Mouse (Mus musculus) layer of hippocampus, postnatal 36 days (tissue): Measurements from ENCODE around the gene Lhx5. TPM values are rescaled to one million over a fixed set of nuclear protein-coding genes. Genes with fewer than 3 reads are reported as not detected.
A peak's percentile ranks its signal among the peaks of the same experiment; 100 is the strongest.

ENCODE experiments used
- DNase-seq, 2 experiments: peaks; one replicate each; pipeline ENCODE4 v3.0.0; 2022
- total RNA-seq, 2 experiments: library from RNA; stranded (reverse); gene quantifications; 2 replicates each; pipeline ENCODE4 v1.2.3; 2021

The Lhx5 gene
- total RNA-seq, 2 experiments from 2014 or later = 0.13 TPM; not detected in 1

DNA sequence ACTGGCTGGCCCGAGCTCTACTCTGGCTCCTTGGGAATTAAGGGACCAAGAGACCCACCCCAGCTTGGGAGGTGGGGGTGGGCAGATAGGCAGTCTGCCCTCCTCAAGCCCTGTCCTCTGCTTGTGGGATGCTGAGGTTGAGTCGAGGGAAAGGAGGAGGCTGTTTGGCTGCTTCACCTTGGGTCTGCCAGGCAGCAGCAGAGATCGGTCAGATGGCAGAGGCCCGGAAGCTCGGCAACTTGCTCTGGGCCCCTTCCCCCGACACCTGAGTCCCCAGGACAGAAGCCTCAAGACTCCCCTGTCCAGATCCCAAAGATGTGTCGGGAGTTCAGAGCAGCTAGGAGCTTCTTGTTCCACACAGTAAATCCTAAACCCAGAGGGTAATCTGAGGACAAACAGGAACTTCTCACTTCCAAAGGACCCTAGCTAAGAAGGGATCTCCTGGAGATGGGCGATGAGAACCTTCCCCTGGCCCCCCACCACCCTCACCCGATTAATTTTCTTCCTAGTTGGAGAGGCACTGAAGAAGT lies 1.1 kb downstream of the Lhx5 start:
- DNase-seq = no peak

DNA sequence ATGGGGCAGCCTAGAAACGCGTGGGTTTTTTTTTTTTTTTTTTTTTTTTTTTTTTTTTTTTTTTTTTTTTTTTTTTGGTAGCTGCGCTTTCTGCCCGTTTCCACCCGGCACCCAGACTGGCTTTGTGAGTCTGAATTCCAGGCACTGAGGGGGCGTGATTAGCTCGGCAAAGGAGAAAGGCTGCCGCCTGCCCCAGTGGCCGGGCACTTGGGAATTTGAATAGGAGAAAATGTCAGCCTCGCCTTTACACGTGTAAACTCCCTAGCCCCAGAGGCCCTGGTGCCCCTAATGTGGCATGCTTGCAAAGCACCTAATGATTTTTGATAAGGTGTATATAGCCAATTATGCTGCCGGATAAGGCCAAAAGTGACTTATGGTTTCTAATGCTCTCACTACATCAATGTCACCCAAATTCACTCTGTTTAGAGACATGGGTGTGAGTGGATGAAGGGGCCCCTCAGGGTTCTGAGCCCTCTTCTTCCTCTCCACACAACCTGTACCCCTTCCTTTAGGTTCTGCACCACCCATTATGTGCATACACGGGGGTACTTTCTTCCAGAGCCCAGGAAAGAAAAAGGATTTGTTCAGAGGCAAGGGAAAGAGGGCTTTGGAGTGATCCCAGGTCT lies 1.7 kb downstream of the Lhx5 start:
- no peak for DNase-seq

DNA sequence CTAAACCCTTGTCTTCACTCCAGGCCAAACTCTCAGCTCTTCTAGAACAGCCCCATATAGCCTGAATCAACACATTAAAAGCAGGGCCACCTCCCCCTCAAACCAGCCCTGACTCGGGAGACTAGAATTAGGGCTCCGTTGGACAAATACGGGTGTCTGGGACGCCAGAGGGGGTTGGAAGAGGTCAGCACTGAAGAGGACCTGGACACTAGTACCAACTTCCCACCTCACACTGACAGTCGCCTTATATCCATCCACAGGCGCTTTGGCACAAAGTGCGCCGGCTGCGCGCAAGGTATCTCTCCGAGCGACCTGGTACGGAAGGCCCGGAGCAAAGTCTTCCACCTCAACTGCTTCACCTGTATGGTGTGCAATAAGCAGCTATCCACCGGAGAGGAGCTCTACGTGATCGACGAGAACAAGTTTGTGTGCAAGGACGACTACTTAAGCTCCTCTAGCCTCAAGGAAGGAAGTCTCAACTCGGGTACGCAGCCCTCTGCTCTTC lies 2.8 kb downstream of the Lhx5 start:
- DNase-seq = no peak

DNA sequence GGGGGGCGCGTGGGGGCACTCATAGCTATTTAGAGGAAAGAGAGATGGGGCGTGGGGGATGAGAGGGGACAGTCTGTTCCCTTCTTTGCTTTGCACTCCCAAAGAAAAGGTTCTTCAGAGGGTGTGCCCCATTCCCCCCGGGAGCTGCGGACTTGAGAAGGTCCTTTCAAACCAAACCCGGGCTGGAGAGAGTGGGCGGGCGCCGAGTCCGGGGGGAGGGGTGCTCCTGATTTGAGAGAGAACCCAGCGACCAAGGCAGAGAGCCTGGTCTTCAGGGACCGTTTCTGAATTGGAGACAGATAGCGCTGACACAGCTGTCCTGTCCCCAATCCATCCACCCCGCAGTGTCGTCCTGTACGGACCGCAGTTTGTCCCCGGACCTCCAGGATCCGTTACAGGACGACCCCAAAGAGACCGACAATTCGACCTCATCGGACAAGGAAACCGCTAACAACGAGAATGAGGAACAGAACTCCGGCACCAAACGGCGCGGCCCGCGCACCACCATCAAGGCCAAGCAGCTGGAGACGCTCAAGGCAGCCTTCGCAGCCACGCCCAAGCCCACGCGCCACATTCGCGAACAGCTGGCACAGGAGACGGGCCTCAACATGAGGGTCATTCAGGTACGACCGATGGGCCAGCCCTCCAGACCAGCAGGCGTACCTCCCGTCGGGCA lies 3.6 kb downstream of the Lhx5 start:
- no peak for DNase-seq

DNA sequence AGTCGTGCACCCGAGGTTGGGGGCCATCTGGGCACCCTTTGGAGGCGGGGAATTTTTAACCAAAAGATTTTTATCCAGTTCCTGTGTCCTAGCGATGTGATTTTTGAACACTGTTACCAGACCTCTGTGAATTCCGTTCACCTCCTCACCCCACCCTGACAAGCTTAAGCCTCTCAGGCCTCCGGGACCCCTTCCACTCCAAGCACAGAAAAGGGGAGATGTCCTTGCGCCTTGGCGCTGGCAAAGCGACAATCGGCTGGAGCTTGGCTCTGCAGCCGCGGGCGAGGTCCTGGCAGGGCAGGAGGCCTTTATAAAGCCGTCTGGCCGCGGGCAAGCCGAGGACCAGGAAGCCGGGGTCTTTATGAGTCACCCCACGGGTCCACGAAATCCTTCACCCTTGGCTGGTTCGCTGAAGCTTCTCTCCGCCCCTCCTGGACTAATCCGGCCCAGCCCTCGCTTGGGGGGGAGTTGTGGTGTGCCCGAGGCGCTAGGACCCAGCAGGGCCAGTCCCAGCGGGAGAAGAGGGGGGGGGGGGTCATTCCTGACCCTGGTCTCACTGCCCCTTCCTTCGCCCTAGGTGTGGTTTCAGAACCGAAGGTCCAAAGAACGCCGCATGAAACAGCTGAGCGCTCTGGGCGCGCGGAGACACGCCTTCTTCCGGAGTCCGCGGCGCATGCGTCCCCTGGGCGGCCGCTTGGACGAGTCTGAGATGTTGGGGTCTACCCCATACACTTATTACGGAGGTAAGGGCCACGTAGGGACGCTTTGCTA lies 4.4 kb downstream of the Lhx5 start:
- no peak for DNase-seq

DNA sequence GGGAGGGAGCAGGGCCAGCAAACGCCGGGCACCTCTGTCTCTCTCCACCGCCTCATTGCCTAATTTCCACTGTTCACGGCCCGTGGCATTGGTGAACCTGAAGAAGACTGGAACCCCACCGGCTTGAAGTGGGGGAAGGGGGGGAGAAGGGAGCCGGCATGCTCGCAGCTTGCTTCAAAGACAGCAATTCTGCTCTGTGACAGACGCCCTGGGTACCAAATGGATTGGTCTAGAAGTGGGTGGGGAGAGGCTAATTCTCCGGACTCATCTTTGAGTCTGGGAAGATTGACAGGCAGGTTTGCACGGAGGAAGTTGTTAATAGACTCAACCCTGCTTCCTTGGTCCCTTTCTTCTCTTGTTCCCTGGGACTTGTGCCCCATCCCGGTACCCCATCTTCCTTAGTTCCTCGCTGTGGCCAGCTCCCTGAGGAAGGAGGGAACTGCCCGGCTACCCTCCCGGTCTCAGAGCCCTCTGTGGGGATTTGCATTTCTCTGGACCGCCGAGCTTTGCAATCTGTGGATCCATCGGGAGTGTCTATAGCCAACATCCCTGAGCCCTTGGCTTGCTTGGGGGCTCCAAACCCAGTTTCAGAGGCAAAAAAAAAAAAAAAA lies 5.5 kb downstream of the Lhx5 start:
- DNase-seq = no peak

DNA sequence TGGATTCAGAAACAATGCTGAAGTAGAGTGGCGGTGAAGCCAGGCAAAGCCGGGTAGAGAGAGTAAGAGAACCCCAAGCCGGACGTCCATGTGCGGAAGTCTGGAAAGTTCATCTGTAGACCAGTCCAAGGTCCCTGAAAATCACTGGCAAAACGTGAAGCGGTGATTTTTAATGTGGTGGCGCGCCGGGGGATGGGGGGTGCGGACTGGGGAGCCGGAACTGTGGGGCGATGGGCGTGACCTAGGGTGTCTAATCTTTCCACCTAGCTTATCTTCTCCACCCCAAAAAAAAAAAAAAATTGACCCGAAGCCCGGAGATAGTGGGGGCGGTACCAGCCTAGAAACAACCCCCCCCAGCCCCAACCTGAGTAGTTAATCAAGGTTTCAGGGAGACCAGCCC lies 6.0 kb downstream of the Lhx5 start:
- DNase-seq = no peak

DNA sequence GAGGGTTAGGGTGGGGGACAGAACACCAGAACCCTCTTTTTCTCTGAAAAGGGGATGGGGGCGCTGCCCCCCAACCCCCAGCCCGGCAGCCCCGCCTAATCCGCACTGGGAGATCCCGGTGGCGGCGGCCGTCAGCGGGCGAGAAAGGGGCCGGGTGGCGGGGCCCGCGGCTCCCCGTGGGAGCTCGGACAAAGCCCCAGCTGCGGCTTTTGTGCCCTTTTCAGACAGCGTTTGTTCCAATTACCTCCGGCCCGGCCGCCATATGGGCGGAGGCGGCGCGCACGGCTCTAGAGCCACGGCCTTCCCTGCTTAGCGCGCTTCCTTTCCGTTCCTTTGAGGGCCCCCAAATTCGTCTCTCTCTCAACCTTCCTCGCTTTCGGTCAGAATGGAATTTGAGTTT lies 6.5 kb downstream of the Lhx5 start:
- no peak for DNase-seq

DNA sequence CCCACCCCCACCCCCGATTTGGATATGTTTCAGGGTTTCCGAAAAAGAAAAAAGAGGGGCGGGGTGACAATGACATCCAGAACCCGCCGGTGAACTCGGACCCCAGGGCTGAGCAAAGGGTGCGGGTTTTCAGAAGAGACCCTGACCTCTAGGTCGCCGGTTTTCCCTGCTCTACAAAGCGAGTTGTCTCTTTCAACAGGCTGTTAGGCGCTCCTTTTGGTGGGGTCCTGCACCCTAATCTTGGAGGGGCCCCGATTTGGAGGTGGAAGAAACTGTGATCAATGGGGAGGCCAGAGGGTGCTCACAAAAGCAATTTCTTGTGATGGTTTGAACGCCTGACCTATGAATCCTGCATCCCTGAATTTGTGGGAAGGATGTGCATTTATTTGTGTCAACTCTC lies 7.0 kb downstream of the Lhx5 start:
- DNase-seq = no peak

DNA sequence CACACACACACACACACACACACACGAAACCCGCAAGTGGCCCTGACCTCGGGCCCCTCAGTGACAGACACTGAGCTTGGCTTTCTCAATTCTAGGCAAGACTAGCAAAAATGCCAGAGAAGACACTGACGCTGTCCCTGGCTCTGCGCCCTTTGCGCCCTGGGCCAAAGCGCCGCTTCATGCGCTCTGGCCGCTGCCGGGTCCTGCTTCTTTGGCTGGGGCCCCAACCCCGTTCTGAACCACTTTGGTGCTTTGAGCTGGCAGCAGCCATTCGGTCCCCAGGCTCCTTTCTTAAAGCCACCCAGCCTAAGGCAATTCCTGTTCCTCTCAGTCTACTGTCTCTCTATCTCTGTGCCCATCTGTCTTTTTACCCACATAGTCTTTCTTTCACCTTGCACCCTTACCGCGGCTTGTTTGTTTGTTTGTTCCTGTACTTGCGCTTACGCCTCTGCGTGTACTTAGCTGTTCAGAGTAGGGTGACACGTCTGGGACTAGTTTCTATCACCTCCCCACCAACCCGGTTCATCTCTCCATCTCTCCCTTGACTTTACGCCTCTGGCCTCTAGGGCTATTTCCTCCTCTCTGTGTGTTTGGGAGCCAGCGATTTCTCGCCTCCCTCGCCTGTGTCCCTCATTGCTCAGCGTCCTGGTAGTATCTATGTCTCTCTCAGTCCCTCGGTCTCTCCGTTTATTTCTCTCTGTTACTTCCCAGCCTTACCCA lies 7.7 kb downstream of the Lhx5 start:
- no peak for DNase-seq

DNA sequence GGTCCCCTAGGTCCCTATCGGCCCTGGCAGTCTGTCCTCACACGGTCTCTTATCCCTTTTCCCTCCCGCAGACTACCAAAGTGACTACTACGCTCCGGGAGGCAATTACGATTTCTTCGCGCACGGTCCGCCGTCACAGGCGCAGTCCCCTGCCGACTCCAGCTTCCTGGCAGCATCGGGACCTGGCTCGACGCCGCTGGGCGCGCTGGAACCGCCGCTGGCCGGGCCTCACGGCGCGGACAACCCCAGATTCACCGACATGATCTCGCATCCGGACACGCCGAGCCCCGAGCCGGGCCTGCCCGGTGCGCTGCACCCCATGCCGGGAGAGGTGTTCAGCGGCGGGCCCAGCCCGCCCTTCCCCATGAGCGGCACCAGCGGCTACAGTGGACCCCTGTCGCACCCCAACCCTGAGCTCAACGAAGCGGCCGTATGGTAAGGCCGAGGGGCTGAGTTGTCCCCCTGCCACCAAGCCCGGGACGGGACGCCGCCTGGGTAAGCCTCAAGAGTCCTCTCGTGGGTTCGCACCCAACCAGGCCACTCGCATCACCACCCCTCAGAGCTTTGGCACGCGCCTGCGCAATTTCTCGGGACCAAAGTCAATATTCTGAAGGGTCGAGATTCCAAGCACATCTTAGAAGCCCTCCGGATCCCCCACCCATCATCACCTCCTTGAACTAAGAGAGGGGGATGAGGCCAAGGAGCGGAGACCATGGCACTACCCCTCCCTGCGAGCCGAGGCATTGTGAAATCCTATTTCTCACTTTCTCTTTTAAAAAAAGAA lies 8.6 kb downstream of the Lhx5 start:
- DNase-seq = no peak

DNA sequence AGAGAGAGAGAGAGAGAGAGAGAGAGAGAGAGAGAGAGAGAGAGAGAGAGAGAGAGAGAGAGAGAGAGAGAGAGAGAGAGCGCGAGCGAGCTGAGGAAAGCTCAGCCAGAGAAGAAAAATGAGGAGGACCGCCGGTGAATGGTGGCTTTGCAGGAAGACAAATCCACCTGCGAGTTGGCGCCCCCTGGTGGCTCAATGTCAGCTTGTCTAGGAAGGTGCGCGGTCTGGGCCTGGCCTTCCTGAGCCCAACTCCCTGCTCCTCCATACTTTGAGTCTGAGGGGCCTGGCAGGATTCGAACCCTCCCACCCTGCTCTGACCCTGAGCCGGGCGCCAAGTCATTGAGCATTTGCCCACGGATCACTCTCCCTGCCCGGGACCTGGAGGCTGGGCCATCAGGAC lies 9.2 kb downstream of the Lhx5 start:
- DNase-seq = peak; percentile 74 to 79

DNA sequence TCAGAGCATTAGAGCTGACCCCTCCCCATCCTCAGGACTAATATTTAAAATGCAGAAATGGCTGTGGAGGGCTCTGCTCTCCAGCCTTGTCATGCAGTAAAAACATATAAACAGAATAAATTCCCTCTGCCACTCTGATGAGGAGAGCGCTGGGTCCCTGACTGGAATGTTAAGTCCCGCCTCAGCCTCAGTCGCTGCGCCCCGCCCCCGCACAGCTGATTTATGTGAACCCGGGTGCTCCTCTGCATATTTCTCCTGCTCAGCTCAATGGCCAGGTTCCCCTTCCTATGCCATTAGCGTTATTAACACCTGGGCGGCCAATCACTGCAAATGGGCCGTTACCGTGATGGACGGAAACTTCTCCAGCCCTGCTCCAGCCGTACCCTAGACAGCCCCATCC lies 15.8 kb downstream of the Lhx5 start:
- DNase-seq = no peak

DNA sequence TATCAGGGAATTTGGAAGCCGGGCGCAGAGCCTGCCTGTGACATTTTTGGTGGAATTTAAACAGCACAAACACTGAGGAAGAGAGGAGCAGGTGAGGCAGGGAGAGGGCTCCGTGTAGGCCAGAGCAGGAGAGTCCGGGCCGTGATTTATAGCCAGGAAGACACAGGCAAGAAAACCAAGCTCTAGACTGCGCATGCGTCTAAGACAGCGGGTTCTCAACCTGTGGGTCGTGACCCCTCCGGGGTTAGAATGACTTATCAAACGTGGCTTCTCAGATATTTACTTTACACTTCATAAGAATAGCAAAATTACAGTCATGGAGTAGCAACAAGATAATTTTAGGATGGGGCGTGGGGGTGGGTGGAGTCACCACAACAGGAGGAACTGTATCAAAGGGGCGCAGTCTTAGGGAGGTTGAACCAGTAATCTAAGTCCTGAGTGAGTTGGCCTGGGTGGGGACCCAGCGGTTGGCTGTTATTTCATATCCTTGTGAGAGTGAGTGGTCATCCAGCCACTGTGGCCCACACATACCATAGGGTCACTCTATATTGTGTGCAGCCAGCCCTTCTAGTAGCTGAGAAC lies 23.3 kb downstream of the Lhx5 start:
- no peak for DNase-seq

DNA sequence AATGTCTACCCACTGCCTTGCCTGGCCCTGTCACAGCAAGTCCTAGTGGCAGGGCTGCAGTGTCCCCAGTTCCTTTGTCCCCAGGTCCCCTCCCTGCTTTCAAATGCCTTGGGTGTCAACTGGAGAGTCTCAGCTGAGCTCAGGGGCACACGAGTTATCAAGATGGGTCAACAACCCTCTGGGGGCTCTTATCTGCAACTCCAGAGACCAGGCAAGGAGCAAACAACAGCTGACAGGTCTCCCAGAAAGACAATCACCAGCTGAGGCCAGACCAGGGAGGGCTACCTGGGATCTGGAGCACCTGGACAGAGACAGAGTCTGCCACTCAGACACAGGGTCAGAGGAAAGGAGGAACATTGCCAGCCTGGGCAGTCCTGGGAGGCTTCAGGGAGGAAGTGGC lies 24.8 kb downstream of the Lhx5 start:
- DNase-seq = no peak

DNA sequence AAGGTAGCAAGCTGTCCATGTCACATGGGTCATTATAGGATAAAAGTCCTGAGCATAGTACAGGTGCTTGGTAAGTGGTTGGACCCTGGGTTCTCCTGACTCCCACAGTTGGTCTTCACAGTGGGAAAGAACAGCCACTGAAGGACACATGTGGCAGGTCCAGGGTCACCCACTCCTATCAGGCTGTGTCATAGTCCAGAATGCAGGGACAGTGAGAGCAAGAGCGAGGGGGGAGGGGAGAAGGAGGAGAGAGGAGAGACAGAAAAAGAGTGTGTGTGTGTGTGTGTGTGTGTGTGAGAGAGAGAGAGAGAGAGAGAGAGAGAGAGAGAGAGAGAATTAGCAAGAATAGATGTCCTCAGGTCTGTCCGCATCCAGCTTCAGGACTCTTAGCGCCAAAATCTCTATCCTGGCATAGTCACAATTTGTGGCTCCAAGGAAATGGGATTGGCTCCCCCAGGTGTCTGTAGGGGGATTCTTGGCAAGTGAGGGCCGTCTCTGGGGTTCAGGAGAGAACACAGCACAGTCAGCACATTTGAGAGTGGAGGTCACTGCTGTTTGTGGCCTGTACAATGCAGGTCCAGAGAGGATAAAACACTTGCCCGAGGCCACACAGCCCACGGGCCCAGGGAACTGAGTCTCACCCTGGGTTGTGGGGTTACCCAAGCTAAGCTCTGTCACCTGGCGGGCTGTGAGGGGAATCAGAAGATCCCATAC lies 25.5 kb downstream of the Lhx5 start:
- DNase-seq = no peak

DNA sequence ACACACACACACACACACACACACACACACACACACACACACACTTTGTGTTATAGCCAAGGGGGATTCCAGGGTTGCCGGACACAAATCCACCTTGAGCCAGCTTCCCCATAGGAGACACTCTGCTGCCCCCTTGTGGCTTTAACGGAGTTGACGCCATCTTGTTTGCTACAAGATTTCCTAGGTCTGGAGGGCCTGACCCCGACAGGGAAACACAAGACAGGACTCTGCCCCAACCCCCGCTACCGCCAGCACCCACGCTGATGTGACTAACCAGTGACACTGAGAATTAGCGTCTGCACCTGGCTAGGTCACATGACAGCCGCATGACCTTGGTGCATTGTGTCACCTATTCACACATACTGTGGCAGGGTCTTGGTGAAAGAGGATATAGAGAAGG lies 26.1 kb downstream of the Lhx5 start:
- no peak for DNase-seq

DNA sequence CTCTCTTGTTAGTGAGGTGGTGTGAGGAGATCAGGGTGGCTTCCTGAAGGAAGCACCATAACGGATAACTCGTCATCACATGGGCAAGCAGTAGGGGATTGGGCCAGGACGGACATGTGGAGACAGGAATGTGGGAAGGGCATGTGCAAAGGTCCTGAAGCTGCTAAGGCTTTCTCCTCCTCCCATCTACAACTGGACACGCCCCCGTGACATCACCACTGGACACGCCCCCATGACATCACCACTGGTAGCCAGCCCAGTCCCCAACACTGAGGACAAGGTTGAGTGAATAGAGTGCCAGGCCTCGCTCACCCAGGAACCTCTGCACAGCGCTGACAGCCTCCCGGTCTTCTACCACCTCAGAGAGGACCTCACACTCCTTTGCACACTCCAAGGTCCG lies 27.6 kb downstream of the Lhx5 start:
- DNase-seq = no peak

DNA sequence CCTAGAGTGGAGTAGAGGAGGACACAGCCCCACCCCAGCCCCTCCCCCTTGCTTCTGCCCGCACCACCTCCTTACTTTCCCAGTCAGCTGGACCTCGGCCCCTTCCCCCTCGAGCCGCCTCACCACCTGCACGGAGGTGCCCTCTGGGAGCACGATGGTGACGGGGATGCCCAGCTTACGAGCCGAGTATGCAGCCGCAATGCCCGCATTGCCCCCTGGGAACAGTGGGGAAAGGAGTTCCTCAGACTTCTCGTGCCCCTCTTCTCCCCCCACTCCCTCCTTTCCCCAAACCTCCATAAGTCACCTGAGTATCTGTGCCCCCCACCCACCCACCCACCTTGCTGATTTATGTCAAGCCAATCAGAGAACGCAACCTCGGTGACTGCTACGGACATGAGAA lies 30.4 kb downstream of the Lhx5 start:
- no peak for DNase-seq

DNA sequence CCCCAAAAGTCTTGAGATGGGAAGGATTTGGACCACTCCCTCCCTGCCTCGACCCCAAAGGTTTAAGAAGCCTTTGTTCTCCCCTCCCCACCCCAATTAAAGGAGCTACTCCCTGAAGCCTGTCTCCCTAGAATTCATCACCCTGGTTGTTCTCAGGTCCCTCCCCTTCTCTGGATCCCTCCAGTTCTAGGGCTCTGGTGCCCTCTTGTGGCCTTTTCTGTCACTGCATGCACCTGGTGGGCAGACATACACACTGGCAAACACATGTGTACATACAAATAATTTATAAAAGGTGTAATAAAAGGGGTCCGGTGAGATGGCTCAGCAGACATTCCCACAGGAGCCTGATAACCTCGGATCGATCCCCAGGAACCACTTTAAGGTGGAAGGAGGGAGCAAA lies 32.8 kb downstream of the Lhx5 start:
- no peak for DNase-seq
